1 mouse cellular context compared by ENCODE assay signal in genomic region chr4:141752076-141752421, GRCm38 (mm10).
TF ChIP-seq lines count a peak whose summit lies in the region.

No protein-coding gene starts in this region.

TF ChIP-seq in MEL, 35 proteins besides CTCF, POLR2A, EP300 and RAD21:
- peak; percentile 72; the same call in 1 of the 2 replicates for TF ChIP-seq TAL1 (IDR thresholded peaks at IDR 0.05; ENCODE audit: low read length)
- TF ChIP-seq POLR2AphosphoS5 (IDR thresholded peaks at IDR 0.05; ENCODE audit: borderline replicate concordance, low read depth, low read length), result no peak
- TF ChIP-seq ZNF384 (IDR thresholded peaks at IDR 0.05; ENCODE audit: low read depth, low read length), result no peak
- TF ChIP-seq NRF1 (IDR thresholded peaks at IDR 0.05; ENCODE audit: insufficient read depth, low read depth, low read length, poor library complexity, severe bottlenecking), result no peak
- no peak for TF ChIP-seq CHD1 (IDR thresholded peaks at IDR 0.05; ENCODE audit: low read depth, low read length)
- TF ChIP-seq MYB (IDR thresholded peaks at IDR 0.05; ENCODE audit: low read depth, low read length), result no peak
- no peak for TF ChIP-seq ZMIZ1 (IDR thresholded peaks at IDR 0.05; ENCODE audit: low read depth, low read length)
- peak; percentile 98 for TF ChIP-seq TBP (IDR thresholded peaks at IDR 0.05; ENCODE audit: low read depth, low read length)
- no peak for TF ChIP-seq ELF1 (IDR thresholded peaks at IDR 0.05; ENCODE audit: low read depth, low read length)
- TF ChIP-seq E2F4 (IDR thresholded peaks at IDR 0.05; ENCODE audit: borderline replicate concordance, low read depth, low read length), result no peak
- no peak for TF ChIP-seq MYC (IDR thresholded peaks at IDR 0.05; ENCODE audit: low read depth, low read length)
- TF ChIP-seq ETS1 (IDR thresholded peaks at IDR 0.05; ENCODE audit: low read depth, low read length), result no peak
- TF ChIP-seq MAZ (IDR thresholded peaks at IDR 0.05; ENCODE audit: low read depth, low read length), result no peak
- peak; percentile 41; the same call in 1 of the 2 replicates for TF ChIP-seq MXI1 (IDR thresholded peaks at IDR 0.05; ENCODE audit: low read depth, low read length)
- TF ChIP-seq GABPA (IDR thresholded peaks at IDR 0.05; ENCODE audit: low read depth, low read length), result no peak
- no peak for TF ChIP-seq MEF2A (IDR thresholded peaks at IDR 0.05; ENCODE audit: extremely low read depth, insufficient replicate concordance, low read depth, low read length, poor library complexity, severe bottlenecking)
- TF ChIP-seq USF1 (IDR thresholded peaks at IDR 0.05; ENCODE audit: low read depth, low read length), result no peak
- TF ChIP-seq BHLHE40 (IDR thresholded peaks at IDR 0.05; ENCODE audit: borderline replicate concordance, low read depth, low read length), result no peak
- no peak for TF ChIP-seq CHD2 (IDR thresholded peaks at IDR 0.05; ENCODE audit: low read length)
- TF ChIP-seq HCFC1 (IDR thresholded peaks at IDR 0.05; ENCODE audit: low read depth, low read length), result peak; percentile 52
- no peak for TF ChIP-seq NELFE (IDR thresholded peaks at IDR 0.05; ENCODE audit: low read depth, low read length)
- peak; percentile 97 for TF ChIP-seq UBTF (IDR thresholded peaks at IDR 0.05; ENCODE audit: borderline replicate concordance, insufficient read depth, low read depth, low read length)
TF ChIP-seq in MEL: peak in this region for 5.
